Mouse (Mus musculus): ENCODE measurements around the gene Trpm3.

GRCm38 (mm10) chr19:22758496-22758895 is 619.6 kb downstream of the Trpm3 start:
- no peak for TF ChIP-seq CTCF (IDR thresholded peaks at IDR 0.05; ENCODE audit: extremely low read depth, insufficient read depth, insufficient read length, insufficient replicate concordance)
- TF ChIP-seq POLR2A (IDR thresholded peaks at IDR 0.05; ENCODE audit: low read depth, low read length) = no peak

Data from spleen, adult 2 months (tissue).